Mouse (Mus musculus): ENCODE results near the gene Swi5. TPM values are rescaled to one million over a fixed set of nuclear protein-coding genes. Genes with fewer than 3 reads are reported as not detected.

Gene Swi5
- polyA plus RNA-seq, 1 experiment from 2014 or later = 140 TPM

DNA sequence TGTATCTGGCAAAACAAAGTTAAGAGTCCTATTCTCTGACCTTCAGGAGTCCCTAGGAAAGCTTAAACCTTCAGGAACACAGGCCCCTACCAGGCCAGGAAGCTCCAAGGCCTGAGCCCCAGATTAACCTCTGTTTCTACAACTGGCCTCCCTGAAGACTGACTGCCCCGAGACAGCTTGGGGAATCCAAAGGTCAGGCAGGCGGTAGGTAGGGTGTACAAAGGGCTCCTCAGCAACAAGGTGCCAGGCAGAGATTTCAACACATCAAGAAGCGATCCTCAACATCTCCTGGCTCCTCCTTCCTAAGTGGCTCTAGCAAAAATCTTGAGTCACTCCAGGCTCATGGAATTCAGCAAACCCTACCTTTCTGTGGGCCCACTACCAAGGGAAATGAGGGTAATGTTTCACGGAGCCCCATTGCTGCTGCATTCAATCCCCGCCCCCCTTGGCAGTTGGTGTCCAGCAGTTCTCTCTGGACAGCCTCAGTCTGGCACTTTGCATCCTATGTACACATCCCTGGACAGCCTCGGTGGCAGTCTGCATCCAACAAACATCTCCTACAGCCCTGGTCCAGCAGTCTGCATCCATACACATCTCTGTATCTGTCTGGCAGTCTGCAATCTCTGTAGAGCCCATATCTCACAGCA lies 28.9 kb downstream of the Swi5 start:
- peak overlapping the region; percentile 82 for H3K4me3 ChIP-seq (ENCODE audit: low read depth, low read length)
- no peak overlapping the region for H3K27ac ChIP-seq (ENCODE audit: low read depth, low read length)
- no peak for ATAC-seq (ENCODE audit: low read depth)
- no peaks in the 10 kb centered on the region for H3K9me3 ChIP-seq (ENCODE audit: control insufficient read depth, low read length)
- peak overlapping the region; percentile 69 for H3K4me2 ChIP-seq (ENCODE audit: low read depth, low read length)
- H3K27me3 ChIP-seq (ENCODE audit: control insufficient read depth, insufficient read depth, low read length) = no peaks in the 10 kb centered on the region
- WGBS = 58% methylated on average over 6 of the region's 6 CpGs
- peak overlapping the region; percentile 84 for H3K9ac ChIP-seq (replicated peaks; ENCODE audit: low read depth, low read length)
- peaks cover 7% of the 10 kb centered on the region for H3K4me1 ChIP-seq (ENCODE audit: control insufficient read depth, insufficient read depth, low read length)
- peaks cover 24% of the 10 kb centered on the region for H3K36me3 ChIP-seq (ENCODE audit: control insufficient read depth, insufficient read depth, low read length)

DNA sequence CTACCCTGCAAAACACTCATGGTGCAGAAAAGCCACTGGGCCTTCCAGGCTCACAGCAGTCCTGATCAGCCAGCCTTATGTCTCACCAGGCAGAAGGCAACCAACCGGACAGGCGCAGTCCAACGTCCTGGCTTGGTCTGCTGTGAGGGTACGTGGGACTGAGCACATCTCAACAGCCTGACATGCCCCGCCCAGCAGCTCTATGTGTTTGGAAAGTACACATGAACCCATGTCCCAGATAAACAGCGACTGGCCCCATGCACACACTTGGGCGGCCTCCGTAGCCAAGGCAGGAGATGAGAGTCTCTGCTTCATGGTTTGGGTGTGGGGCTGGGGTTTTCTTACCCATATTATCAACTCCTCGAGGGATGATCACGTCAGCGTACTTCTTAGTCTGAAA lies 31.6 kb downstream of the Swi5 start:
- H3K4me1 ChIP-seq (ENCODE audit: control insufficient read depth, insufficient read depth, low read length) = peaks cover 7% of the 10 kb centered on the region
- WGBS = 93% methylated on average over 11 of the region's 11 CpGs
- H3K9me3 ChIP-seq (ENCODE audit: control insufficient read depth, low read length) = no peaks in the 10 kb centered on the region
- H3K4me2 ChIP-seq (ENCODE audit: low read depth, low read length) = no peak overlapping the region
- no peak overlapping the region for H3K9ac ChIP-seq (replicated peaks; ENCODE audit: low read depth, low read length)
- no peak overlapping the region for H3K4me3 ChIP-seq (ENCODE audit: low read depth, low read length)
- H3K27ac ChIP-seq (ENCODE audit: low read depth, low read length) = no peak overlapping the region
- no peak for ATAC-seq (ENCODE audit: low read depth)
- peaks cover 39% of the 10 kb centered on the region for H3K36me3 ChIP-seq (ENCODE audit: control insufficient read depth, insufficient read depth, low read length)
- H3K27me3 ChIP-seq (ENCODE audit: control insufficient read depth, insufficient read depth, low read length) = no peaks in the 10 kb centered on the region

DNA sequence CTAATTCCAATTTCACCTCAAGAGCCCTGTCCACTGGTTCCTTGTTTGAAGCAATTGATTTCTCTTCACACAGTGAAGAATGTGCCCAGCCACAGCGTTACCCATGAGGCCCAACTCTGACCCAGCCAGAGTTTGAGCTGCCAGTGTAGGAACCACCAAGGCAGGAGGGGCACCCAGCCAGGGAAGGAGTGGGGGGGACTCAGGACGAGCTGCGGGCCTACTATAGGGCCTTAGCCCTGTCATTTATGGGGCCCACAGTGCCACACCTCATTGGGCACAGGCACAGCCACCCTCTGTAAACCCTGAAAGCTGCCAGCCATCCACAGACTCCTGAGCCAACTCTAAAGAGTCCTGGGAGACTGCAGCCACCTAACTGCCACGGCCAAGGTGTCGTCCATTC lies 33.3 kb downstream of the Swi5 start:
- 89% methylated on average over 5 of the region's 5 CpGs for WGBS
- Histone ChIP-seq H3K27ac (ENCODE audit: low read depth, low read length) (no peak overlapping the region), H3K9me3 (ENCODE audit: control insufficient read depth, low read length) (no peaks in the 10 kb centered on the region), H3K27me3 (ENCODE audit: control insufficient read depth, insufficient read depth, low read length) (no peaks in the 10 kb centered on the region), H3K9ac (replicated peaks; ENCODE audit: low read depth, low read length) (no peak overlapping the region), H3K4me3 (ENCODE audit: low read depth, low read length) (no peak overlapping the region), H3K4me2 (ENCODE audit: low read depth, low read length) (no peak overlapping the region), H3K4me1 (ENCODE audit: control insufficient read depth, insufficient read depth, low read length) (peaks cover 7% of the 10 kb centered on the region), H3K36me3 (ENCODE audit: control insufficient read depth, insufficient read depth, low read length) (peaks cover 51% of the 10 kb centered on the region)
- ATAC-seq (ENCODE audit: low read depth) = no peak

DNA sequence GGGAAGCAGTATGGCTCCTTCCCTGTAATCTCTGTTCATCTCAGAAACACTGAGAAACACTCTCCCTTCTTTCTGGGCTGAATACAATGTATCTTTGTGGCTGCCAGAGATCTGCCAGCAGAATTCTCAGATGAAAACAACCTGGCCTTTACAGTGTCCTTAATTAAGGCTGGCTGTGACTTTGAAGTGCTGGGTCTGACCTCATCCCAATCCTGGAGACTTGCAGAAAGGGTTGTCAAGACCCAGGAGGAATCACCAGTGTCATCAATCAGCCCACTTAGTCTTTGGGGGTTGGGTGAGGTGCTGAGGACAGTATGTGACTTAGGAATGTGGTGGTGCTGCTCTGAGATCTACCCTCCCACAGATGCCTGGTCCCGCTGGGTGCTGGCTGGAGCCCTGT lies 34.5 kb downstream of the Swi5 start:
- no peak for ATAC-seq (ENCODE audit: low read depth)
- 71% methylated on average over 1 of the region's 1 CpGs for WGBS
- H3K4me1 ChIP-seq (ENCODE audit: control insufficient read depth, insufficient read depth, low read length) = no peaks in the 10 kb centered on the region
- H3K9ac ChIP-seq (replicated peaks; ENCODE audit: low read depth, low read length) = no peak overlapping the region
- H3K4me2 ChIP-seq (ENCODE audit: low read depth, low read length) = no peak overlapping the region
- H3K36me3 ChIP-seq (ENCODE audit: control insufficient read depth, insufficient read depth, low read length) = peaks cover 51% of the 10 kb centered on the region
- H3K27me3 ChIP-seq (ENCODE audit: control insufficient read depth, insufficient read depth, low read length) = no peaks in the 10 kb centered on the region
- H3K27ac ChIP-seq (ENCODE audit: low read depth, low read length) = no peak overlapping the region
- no peak overlapping the region for H3K4me3 ChIP-seq (ENCODE audit: low read depth, low read length)
- no peaks in the 10 kb centered on the region for H3K9me3 ChIP-seq (ENCODE audit: control insufficient read depth, low read length)

DNA sequence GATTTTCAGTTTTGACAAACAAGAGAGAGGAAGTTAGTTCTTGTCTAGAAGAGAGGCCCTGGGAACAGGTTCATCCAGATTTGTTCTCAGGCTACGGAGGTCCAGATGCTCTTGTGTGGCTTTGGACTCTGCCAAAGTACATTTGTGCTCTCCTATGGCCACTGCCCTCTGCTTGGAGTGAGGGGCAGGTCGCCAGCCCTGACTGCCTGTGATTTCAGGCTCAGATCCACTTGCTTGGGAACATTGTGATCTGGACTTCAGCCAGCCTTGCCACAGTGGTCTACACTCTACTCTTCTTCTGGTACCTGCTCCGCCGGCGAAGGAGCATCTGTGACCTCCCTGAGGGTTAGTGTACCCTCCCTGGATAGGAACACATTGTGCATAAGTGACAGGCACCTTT lies 35.2 kb downstream of the Swi5 start:
- Histone ChIP-seq H3K27ac (ENCODE audit: low read depth, low read length) (no peak overlapping the region), H3K36me3 (ENCODE audit: control insufficient read depth, insufficient read depth, low read length) (peaks cover 52% of the 10 kb centered on the region), H3K9ac (replicated peaks; ENCODE audit: low read depth, low read length) (no peak overlapping the region), H3K4me2 (ENCODE audit: low read depth, low read length) (no peak overlapping the region), H3K9me3 (ENCODE audit: control insufficient read depth, low read length) (no peaks in the 10 kb centered on the region), H3K27me3 (ENCODE audit: control insufficient read depth, insufficient read depth, low read length) (no peaks in the 10 kb centered on the region), H3K4me1 (ENCODE audit: control insufficient read depth, insufficient read depth, low read length) (no peaks in the 10 kb centered on the region), H3K4me3 (ENCODE audit: low read depth, low read length) (no peak overlapping the region)
- no peak for ATAC-seq (ENCODE audit: low read depth)
- 94% methylated on average over 5 of the region's 5 CpGs for WGBS

DNA sequence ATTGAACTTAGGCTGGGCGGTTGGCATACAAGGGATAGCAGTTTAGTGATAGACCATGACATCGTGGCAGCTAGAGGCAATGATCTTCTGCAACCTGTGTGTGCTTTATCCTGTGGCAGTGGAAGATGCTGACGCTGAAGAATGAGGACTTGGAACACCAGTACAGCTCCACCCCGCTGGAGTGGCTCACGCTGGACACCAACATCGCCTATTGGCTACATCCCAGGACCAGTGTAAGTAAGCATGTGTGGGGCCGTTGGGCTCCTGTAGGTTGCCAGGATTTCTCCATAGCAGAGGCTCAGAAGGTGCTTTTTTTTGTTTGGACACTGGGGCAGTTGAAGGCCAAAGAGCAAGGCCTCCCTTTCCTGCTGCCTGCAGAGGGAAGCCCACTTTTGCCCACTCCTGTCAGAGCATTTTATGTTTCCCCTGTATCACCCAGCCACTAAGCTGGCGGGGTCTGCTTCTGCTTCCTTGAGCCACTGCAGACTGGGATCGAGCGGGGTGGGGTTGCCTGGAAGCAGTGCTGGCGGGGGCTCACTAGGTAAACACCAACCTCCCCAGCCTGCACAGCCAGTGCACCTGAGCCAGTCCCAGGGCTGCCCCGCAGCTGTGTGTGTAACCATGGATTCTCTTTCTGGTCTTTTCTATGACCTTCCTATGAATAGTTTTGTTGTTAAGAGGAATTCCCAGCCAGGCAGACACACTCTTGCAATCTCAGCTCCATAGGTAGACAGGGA lies 35.9 kb downstream of the Swi5 start:
- 93% methylated on average over 12 of the region's 12 CpGs for WGBS

DNA sequence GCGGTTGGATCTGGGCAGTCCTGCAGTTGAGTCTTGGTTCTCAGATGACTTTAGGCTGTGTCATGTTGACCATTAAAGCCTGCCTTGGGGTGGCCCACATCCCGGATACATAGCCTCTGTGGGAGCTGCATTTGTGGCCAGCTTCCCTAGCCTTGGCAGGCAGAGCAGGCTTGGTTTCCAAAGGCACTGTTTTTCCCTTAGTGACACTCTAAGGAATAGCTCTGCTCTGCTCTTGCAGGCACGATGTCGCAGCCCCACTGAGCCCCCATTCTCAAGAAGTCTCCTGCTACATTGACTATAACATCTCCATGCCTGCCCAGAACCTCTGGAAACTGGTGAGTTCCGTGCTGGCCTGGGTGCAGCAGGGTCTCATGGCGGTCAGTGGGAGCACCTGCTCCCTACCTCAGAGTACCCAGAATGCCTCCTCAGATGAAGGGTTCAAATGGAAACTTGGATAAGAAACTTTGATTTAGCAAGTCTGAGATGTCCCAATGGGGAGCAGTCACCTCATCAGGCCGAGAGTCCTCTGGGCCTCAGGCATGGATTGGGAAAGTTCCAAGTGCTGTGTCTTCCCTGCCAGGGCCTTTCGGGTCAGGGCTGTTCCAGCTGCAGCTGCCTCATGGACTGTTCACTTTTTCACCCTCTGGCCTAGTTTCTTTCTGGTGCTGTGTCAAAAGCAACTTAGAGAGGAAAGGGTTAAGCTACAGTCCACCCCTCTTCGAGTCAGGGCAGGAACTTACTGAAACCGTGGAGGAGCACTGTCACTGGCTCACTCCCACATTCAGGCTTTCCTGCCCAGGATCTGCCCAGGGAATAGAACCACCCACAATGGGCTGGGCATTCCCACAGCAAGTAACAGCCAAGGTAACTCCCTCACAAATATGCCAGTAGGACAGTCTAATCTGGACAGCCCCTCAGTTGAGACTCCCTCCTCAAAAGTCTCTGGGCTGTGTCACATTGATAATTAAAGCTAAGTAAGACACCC lies 39.2 kb downstream of the Swi5 start:
- WGBS = 84% methylated on average over 10 of the region's 10 CpGs
- Histone ChIP-seq H3K27me3 (ENCODE audit: control insufficient read depth, insufficient read depth, low read length) (no peaks in the 10 kb centered on the region), H3K4me2 (ENCODE audit: low read depth, low read length) (no peak overlapping the region), H3K9ac (replicated peaks; ENCODE audit: low read depth, low read length) (no peak overlapping the region), H3K36me3 (ENCODE audit: control insufficient read depth, insufficient read depth, low read length) (peaks cover 51% of the 10 kb centered on the region), H3K9me3 (ENCODE audit: control insufficient read depth, low read length) (no peaks in the 10 kb centered on the region), H3K4me1 (ENCODE audit: control insufficient read depth, insufficient read depth, low read length) (no peaks in the 10 kb centered on the region), H3K27ac (ENCODE audit: low read depth, low read length) (no peak overlapping the region), H3K4me3 (ENCODE audit: low read depth, low read length) (no peak overlapping the region)
- no peak for ATAC-seq (ENCODE audit: low read depth)

More for the DNA sequence above, 35.9 kb downstream of the Swi5 start:
- H3K4me3 ChIP-seq (ENCODE audit: low read depth, low read length) = no peak overlapping the region
- no peak for ATAC-seq (ENCODE audit: low read depth)
- H3K36me3 ChIP-seq (ENCODE audit: control insufficient read depth, insufficient read depth, low read length) = peaks cover 49% of the 10 kb centered on the region
- no peaks in the 10 kb centered on the region for H3K4me1 ChIP-seq (ENCODE audit: control insufficient read depth, insufficient read depth, low read length)
- H3K27ac ChIP-seq (ENCODE audit: low read depth, low read length) = no peak overlapping the region
- no peaks in the 10 kb centered on the region for H3K9me3 ChIP-seq (ENCODE audit: control insufficient read depth, low read length)
- H3K4me2 ChIP-seq (ENCODE audit: low read depth, low read length) = no peak overlapping the region
- no peaks in the 10 kb centered on the region for H3K27me3 ChIP-seq (ENCODE audit: control insufficient read depth, insufficient read depth, low read length)
- no peak overlapping the region for H3K9ac ChIP-seq (replicated peaks; ENCODE audit: low read depth, low read length)

DNA sequence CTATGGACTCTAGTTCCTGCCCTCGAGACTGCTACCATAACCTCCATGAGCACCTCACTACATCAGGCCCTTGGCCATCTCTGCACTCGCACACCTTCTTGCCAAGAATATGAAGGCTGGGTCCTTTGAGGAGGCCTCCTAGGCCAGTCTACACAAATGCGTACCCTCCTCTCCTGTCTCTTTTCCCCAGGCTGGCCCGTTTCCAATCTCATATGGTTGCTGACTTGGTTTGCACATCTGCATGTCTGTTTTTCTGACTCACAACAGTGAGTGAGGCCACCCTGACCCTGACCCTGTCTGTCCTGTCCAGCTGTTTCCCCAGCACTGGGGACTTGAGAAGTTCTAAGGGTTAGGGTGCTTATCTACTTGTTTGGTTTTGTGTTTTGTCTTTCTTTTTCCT lies 41.1 kb downstream of the Swi5 start:
- H3K4me2 ChIP-seq (ENCODE audit: low read depth, low read length) = no peak overlapping the region
- no peak for ATAC-seq (ENCODE audit: low read depth)
- H3K27me3 ChIP-seq (ENCODE audit: control insufficient read depth, insufficient read depth, low read length) = no peaks in the 10 kb centered on the region
- no peaks in the 10 kb centered on the region for H3K9me3 ChIP-seq (ENCODE audit: control insufficient read depth, low read length)
- no peaks in the 10 kb centered on the region for H3K4me1 ChIP-seq (ENCODE audit: control insufficient read depth, insufficient read depth, low read length)
- WGBS = 89% methylated on average over 4 of the region's 4 CpGs
- no peak overlapping the region for H3K27ac ChIP-seq (ENCODE audit: low read depth, low read length)
- H3K9ac ChIP-seq (replicated peaks; ENCODE audit: low read depth, low read length) = no peak overlapping the region
- H3K36me3 ChIP-seq (ENCODE audit: control insufficient read depth, insufficient read depth, low read length) = peaks cover 41% of the 10 kb centered on the region
- no peak overlapping the region for H3K4me3 ChIP-seq (ENCODE audit: low read depth, low read length)

Data from neural tube, embryonic 14.5 days (tissue).